Mouse (Mus musculus): ENCODE results near the gene Dop1b. TPM values are rescaled to one million over a fixed set of nuclear protein-coding genes. Genes with fewer than 3 reads are reported as not detected.

Gene Dop1b
- polyA plus RNA-seq, 1 experiment from 2014 or later, result 11.2 TPM

- H3K9me3 ChIP-seq, result peaks cover 7% of the 10 kb centered on the region; the same call in 1 of the 2 replicates
- 0 out of 2 replicates have a peak, but pooled peaks cover 4% of the 10 kb centered on the region for H3K36me3 ChIP-seq
- WGBS, result 85% methylated on average over 9 of the region's 9 CpGs
- no peak overlapping the region for H3K27ac ChIP-seq
- no peak overlapping the region for H3K9ac ChIP-seq (replicated peaks)
- no peak for ATAC-seq (ENCODE audit: insufficient number of reproducible peaks, insufficient read depth, low FRiP score, low TSS enrichment, low read depth)
- H3K4me2 ChIP-seq, result no peak overlapping the region
- H3K4me1 ChIP-seq (replicated peaks), result peaks cover 18% of the 10 kb centered on the region
- H3K27me3 ChIP-seq, result peaks cover 2% of the 10 kb centered on the region; the same call in 1 of the 2 replicates
- no peak overlapping the region for H3K4me3 ChIP-seq (replicated peaks)
Measured at GRCm38 (mm10) chr16:93830071-93830470, 118.4 kb downstream of the Dop1b start.

- WGBS, result 68% methylated on average over 5 of the region's 5 CpGs
Measured at GRCm38 (mm10) chr16:93830916-93831315, 119.2 kb downstream of the Dop1b start.

GRCm38 (mm10) chr16:93831627-93832395 is 120.1 kb downstream of the Dop1b start, which contains the start of gene Morc3:
Gene Morc3 (plus strand): TSS chr16:93832121.
- Histone ChIP-seq H3K27me3 (no peaks in the 10 kb centered on the region), H3K4me3 (replicated peaks) (peak within 1 kb of the TSS; percentile 97), H3K4me2 (peak within 1 kb of the TSS; percentile 80), H3K9ac (replicated peaks) (peak within 1 kb of the TSS; percentile 96), H3K9me3 (peaks cover 7% of the 10 kb centered on the region; the same call in 1 of the 2 replicates), H3K36me3 (0 out of 2 replicates have a peak, but pooled peaks cover 4% of the 10 kb centered on the region), H3K4me1 (replicated peaks) (peaks cover 18% of the 10 kb centered on the region), H3K27ac (peak within 1 kb of the TSS; percentile 97)
- ATAC-seq (ENCODE audit: insufficient number of reproducible peaks, insufficient read depth, low FRiP score, low TSS enrichment, low read depth), result peak; percentile 94
- WGBS, result 13% methylated on average over 51 of the region's 55 CpGs

More at GRCm38 (mm10) chr16:93830916-93831315, 119.2 kb downstream of the Dop1b start:
- Histone ChIP-seq H3K27ac (no peak overlapping the region), H3K9ac (replicated peaks) (no peak overlapping the region), H3K4me2 (no peak overlapping the region), H3K27me3 (peaks cover 2% of the 10 kb centered on the region; the same call in 1 of the 2 replicates), H3K4me1 (replicated peaks) (peaks cover 18% of the 10 kb centered on the region), H3K4me3 (replicated peaks) (no peak overlapping the region), H3K36me3 (0 out of 2 replicates have a peak, but pooled peaks cover 4% of the 10 kb centered on the region), H3K9me3 (peaks cover 7% of the 10 kb centered on the region; the same call in 1 of the 2 replicates)
- ATAC-seq (ENCODE audit: insufficient number of reproducible peaks, insufficient read depth, low FRiP score, low TSS enrichment, low read depth), result no peak

- no peaks in the 10 kb centered on the region for H3K27me3 ChIP-seq
- peaks cover 7% of the 10 kb centered on the region; the same call in 1 of the 2 replicates for H3K9me3 ChIP-seq
- under 1% methylated on average over 62 of the region's 69 CpGs for WGBS
- peak overlapping the region; percentile 96 for H3K9ac ChIP-seq (replicated peaks)
- peak overlapping the region; percentile 80 for H3K4me2 ChIP-seq
- H3K27ac ChIP-seq, result peak overlapping the region; percentile 97
- H3K4me3 ChIP-seq (replicated peaks), result peak overlapping the region; percentile 97
- H3K4me1 ChIP-seq (replicated peaks), result peaks cover 18% of the 10 kb centered on the region
- 0 out of 2 replicates have a peak, but pooled peaks cover 4% of the 10 kb centered on the region for H3K36me3 ChIP-seq
- peak; percentile 48 for ATAC-seq (ENCODE audit: insufficient number of reproducible peaks, insufficient read depth, low FRiP score, low TSS enrichment, low read depth)
Measured at GRCm38 (mm10) chr16:93832451-93833276, 121.0 kb downstream of the Dop1b start.

GRCm38 (mm10) chr16:93833551-93833950 is 121.8 kb downstream of the Dop1b start:
- Histone ChIP-seq H3K27me3 (no peaks in the 10 kb centered on the region), H3K27ac (no peak overlapping the region), H3K4me1 (replicated peaks) (peaks cover 18% of the 10 kb centered on the region), H3K9me3 (no peaks in the 10 kb centered on the region), H3K9ac (replicated peaks) (no peak overlapping the region), H3K4me2 (peak overlapping the region; percentile 80), H3K4me3 (replicated peaks) (peak overlapping the region; percentile 97), H3K36me3 (peaks cover 4% of the 10 kb centered on the region; the same call in 1 of the 2 replicates)
- WGBS, result 96% methylated on average over 6 of the region's 6 CpGs
- ATAC-seq (ENCODE audit: insufficient number of reproducible peaks, insufficient read depth, low FRiP score, low TSS enrichment, low read depth), result no peak

- H3K27ac ChIP-seq, result no peak overlapping the region
Measured at GRCm38 (mm10) chr16:93834076-93834475, 122.4 kb downstream of the Dop1b start.

GRCm38 (mm10) chr16:93839049-93839448 is 127.3 kb downstream of the Dop1b start:
- Histone ChIP-seq H3K4me3 (replicated peaks) (no peak overlapping the region), H3K4me1 (replicated peaks) (peaks cover 7% of the 10 kb centered on the region), H3K9ac (replicated peaks) (no peak overlapping the region), H3K9me3 (no peaks in the 10 kb centered on the region; the same call in 1 of the 2 replicates), H3K4me2 (no peak overlapping the region), H3K36me3 (peaks cover 12% of the 10 kb centered on the region; the same call in 1 of the 2 replicates), H3K27ac (no peak overlapping the region), H3K27me3 (no peaks in the 10 kb centered on the region)
- 98% methylated on average over 1 of the region's 1 CpGs for WGBS
- ATAC-seq (ENCODE audit: insufficient number of reproducible peaks, insufficient read depth, low FRiP score, low TSS enrichment, low read depth), result no peak

More at GRCm38 (mm10) chr16:93834076-93834475, 122.4 kb downstream of the Dop1b start:
- Histone ChIP-seq H3K27me3 (no peaks in the 10 kb centered on the region), H3K36me3 (peaks cover 7% of the 10 kb centered on the region; the same call in 1 of the 2 replicates), H3K4me1 (replicated peaks) (peaks cover 18% of the 10 kb centered on the region), H3K4me3 (replicated peaks) (no peak overlapping the region), H3K9ac (replicated peaks) (no peak overlapping the region), H3K9me3 (no peaks in the 10 kb centered on the region), H3K4me2 (no peak overlapping the region)
- no peak for ATAC-seq (ENCODE audit: insufficient number of reproducible peaks, insufficient read depth, low FRiP score, low TSS enrichment, low read depth)
- WGBS, result 95% methylated on average over 2 of the region's 2 CpGs

- no peak for ATAC-seq (ENCODE audit: insufficient number of reproducible peaks, insufficient read depth, low FRiP score, low TSS enrichment, low read depth)
- H3K4me1 ChIP-seq (replicated peaks), result no peaks in the 10 kb centered on the region
- 91% methylated on average over 3 of the region's 3 CpGs for WGBS
- H3K4me3 ChIP-seq (replicated peaks), result no peak overlapping the region
- H3K9ac ChIP-seq (replicated peaks), result no peak overlapping the region
- H3K4me2 ChIP-seq, result no peak overlapping the region
- H3K27me3 ChIP-seq, result no peaks in the 10 kb centered on the region
- H3K9me3 ChIP-seq, result no peaks in the 10 kb centered on the region
- no peak overlapping the region for H3K27ac ChIP-seq
- peaks cover 95% of the 10 kb centered on the region for H3K36me3 ChIP-seq
Measured at GRCm38 (mm10) chr16:93850527-93850926, 138.8 kb downstream of the Dop1b start.

GRCm38 (mm10) chr16:93859967-93860366 is 148.3 kb downstream of the Dop1b start:
- no peaks in the 10 kb centered on the region for H3K27me3 ChIP-seq
- 86% methylated on average over 4 of the region's 4 CpGs for WGBS
- no peak overlapping the region for H3K27ac ChIP-seq
- H3K9ac ChIP-seq (replicated peaks), result no peak overlapping the region
- H3K36me3 ChIP-seq, result peaks cover 84% of the 10 kb centered on the region
- no peak overlapping the region for H3K4me2 ChIP-seq
- no peaks in the 10 kb centered on the region for H3K9me3 ChIP-seq
- no peak overlapping the region for H3K4me3 ChIP-seq (replicated peaks)
- ATAC-seq (ENCODE audit: insufficient number of reproducible peaks, insufficient read depth, low FRiP score, low TSS enrichment, low read depth), result no peak
- H3K4me1 ChIP-seq (replicated peaks), result no peaks in the 10 kb centered on the region
